Mouse (Mus musculus) embryo, embryonic 9.5 days (tissue): ENCODE measurements at regions not wholly inside any gene's neighbourhood (a gene's known extent, or its start where the extent isn't known, plus 50 kb on each side); places are given as distances from the start of the nearest gene placed in this dataset.
"Not testable (repeated sequence)": the region's sequence is repeated elsewhere in the genome, so short reads cannot be mapped to it uniquely, and the experiment has no call there.

ENCODE experiments used
- DNase-seq: peaks from one replicate; pipeline ENCODE4 v3.0.0-alpha.2; 2017; ENCODE audit errors: extremely low spot score

DNA sequence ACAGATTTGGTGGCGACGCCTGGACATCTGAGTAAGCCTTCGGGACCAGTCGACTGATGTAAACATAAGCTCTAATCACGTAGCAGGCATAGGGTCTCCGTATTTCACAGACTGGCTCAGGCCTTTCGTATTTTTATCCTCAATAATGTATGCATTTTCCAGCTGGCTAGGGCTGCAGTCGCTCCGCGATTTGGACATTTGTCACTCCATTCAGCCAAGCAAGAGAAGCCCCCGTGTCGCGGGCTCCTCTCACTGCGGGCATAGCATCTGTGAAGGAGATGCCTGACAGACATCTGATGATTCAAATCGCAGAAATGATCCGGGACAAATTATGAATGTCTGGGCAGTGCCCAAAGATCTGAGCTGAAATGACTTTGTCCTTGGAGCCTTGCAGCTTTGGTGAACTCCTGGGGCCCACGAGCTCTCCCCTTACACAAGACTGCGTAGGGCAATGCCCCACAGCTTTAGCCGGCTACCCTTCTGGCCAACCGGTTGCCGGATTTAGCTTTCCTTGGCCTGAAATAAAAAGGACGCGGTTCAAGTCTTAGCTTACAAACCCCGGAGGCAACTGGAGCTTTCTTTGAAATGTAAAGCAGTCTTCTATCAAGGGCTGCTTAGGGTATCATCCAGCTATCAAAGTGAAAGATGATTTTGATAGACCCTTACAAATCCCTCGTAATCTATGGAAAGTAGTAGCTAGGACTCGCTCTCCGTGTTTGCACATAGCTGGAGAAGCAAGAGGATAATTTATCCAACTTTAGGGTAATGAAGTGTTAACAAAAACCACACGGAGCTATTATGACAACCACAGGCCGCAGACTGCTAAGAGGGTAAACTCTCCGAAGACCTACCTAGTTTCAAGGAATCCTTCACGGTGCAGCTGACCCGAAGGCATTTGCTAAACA lies 270.6 kb downstream of the Etnk1 start:
- DNase-seq = no peak

DNA sequence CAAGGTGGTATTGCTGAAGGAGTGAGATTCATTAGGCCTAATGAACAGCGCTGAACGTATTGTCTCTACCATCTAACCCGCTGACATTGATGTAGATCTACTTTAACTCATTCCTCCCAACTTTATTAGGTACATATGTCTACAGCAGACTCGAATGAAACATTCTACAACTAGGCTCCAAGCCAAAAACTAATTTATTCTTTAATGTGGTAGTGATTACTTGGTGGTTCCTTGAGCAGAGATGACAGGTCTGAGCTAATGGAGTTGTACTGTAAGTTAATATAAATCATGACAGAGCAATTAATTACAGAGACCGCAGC lies 271.2 kb downstream of the Etnk1 start:
- no peak for DNase-seq

DNA sequence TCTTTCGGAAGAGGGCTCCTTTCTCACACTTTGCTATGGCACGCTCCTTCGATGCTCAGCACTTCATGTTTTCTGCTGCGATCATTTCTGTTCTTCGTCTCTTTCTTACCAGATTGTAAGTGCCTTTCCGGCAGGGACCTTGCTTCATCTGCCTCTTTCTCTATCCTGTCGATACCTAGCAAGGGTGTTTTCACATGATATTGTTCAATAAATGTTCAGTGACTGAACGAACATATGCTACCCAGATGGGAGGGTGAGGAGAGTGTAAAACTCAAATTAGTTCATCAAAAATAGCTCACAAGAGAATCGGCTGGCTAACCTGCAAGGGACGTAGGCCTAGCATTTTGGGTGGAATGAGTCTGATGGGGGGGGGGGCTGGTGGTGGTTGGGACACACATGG lies 272.5 kb downstream of the Etnk1 start:
- DNase-seq = no peak

DNA sequence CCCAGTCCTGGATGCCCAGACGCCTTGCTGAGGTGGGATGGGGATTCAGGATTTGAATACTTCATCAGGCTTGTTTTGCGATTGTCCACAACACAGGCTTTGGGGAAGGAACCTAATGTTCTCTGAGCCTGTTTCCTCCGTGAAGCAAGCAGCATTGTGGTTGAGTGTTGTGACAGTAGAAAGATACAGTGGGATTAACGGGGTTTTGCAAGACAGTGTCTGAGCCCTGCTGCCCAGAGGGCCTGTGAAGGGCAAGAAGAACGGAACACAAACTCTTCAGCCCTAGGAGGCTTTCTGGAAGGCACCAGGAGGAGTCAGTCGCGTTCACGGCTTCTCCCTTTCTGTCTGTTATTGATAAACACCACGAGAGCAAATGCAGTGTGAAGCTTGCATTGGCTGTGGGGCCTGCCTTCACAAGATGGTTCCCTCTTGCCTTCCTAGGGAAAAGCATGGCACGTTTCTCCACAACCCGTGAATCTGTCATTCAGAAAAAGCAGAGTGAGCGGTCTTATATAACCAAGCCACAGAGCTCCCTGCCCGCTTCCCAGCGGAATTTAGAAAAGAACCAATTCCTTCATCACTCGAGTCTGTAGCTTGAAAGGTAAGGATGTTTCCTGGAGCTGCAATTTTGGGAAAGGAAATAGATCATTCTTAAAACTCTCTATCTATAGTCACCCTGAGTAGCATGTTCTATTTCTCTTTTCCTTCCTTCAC lies 273.4 kb downstream of the Etnk1 start:
- no peak for DNase-seq

DNA sequence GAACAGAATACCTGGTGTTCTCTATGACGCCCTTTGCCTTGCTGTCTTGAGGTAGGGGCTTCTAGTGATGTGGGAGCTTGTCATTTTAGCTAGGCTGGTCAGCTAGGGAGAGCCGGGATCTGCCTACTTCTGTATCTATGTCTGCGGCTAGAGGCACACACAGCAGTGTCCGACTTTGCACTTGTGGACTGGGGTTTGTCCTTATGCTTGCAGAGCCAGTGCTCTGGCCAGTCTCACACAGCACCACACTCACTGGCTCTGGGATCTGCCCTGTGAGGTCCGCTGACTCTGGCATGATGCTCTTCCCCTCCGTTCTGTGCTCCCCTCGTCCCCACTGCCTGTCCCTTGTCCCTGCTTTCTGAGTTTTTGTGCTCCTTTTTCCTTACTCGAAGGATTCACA lies 275.3 kb downstream of the Etnk1 start:
- no peak for DNase-seq

DNA sequence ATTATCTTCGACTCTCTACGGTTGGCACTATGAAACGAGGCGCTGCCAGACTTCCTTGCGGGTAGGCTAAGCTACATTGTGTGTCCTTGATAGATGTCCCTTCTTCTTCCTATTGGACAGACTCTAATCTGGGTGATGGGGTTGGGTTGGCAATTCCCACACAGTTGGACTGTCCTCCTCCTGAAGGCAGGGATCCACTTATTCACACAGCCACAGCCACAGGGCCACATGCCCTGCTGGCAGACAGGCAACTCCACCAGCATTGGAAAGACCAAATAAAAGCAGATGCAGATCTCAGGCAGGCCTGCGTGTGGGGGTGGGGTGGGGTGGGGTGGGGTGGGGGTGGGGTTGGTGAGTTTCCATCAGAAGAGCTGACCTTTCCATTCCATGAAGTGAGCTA lies 276.4 kb downstream of the Etnk1 start:
- DNase-seq = no peak

DNA sequence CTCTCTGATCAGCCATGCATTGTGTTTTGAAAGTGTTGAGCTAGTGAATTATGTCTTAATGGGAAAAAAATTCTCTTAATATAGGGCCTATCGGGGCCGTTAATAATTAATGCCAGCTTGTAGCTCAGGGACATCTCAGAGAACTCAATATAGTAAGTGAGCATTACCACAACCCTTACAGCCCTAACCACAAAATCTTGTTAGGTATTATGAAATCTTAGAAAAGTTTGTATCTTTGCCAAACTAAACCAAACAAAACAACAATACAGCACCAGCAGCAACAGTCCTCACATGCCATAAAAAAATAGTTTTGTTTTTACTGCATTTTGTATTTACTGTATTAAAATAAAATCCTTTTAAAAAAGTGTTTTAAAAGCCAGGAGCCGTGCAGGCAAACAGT lies 277.8 kb downstream of the Etnk1 start:
- DNase-seq = no peak

DNA sequence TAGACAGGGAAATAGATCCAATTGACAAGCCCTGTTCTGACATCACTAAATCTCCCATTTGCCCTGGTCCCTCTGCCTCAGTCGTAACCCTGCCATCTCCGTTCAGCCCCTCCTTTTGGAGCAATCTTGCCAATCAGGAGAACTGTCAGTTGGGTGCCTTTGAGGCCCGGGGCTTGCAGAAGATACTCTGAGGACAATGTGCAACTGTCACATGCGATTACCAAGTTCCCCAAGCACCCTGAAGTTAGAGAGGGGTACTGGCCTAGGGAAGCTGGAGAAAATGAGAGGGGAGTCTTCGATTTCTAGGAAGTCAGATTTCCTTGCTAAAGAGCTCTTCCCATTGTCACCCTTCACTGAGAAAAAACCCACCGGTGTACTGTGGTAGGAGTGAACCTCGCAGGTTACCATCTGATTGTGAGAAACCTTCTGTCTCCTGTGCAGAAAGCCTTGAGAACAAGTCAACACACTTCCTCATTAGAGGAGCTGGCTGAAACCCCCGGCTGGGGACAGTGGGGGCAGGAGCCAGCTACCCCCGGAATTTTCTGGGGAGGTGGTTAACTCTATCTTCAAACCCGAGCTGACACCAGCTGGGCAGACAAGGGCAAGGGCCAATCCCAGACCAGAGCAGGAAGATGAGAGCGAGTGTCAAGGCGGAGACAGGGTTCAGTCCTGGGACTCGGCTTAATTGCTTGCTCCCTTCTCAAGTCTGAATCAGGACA lies 279.0 kb downstream of the Etnk1 start:
- no peak for DNase-seq

DNA sequence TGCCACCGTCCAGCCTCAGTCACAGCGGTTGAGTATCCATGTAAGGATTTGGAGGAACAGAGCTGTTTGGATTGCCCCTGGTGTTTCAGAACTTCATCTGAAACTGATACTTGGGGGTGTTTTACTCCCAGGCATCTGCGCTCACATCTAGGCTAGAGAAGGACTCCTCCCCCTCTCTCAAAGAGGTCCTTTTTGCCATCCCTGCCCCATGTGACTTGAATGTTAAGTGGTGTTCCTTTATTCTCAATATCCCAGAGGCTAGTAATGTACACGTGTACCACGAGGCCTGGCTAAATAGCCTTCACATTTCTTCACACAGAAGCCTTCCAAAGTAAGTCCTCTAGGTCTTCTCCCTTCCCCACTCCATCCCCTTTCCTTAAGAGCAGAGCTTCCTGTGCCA lies 280.0 kb downstream of the Etnk1 start:
- DNase-seq = no peak

DNA sequence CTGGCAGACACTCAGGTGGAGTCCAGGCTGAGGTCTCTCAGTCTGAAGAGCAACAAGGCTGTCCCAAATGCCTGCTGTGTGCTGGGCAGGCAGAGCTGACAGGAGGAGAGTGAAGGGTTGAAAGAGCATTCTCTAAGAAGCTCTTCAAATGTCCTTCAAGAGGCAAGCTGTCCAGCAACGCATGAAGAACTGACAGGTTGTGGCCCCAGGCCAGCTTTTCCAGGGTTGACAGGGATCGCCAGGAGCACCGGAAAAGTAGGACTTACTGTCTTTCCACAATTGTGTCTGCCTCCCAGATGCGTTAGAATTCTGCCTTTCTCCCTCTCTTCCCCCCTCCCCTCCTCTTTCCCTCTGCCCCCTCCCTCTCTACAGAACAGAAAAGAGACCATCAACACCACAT lies 282.1 kb downstream of the Etnk1 start:
- DNase-seq = no peak

DNA sequence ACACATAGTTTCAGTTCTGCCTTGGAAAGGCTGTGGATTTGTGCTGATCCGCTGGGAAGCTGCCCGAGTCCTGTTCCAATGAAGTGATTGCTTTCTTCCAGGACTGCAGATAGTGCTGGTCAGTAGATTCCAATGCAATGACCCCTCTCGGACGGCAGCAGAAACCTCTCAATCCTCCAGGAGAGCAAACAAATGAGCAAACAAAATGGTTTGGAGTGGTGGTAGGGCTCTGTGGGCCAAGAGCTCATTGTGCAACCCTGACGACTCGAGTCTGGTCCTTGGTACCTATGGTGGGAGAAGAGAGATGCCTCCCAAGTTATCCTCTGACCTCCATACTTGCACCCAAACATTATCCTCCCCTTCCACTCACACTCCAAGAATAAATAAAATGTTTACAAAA lies 284.8 kb downstream of the Etnk1 start:
- DNase-seq = no peak

DNA sequence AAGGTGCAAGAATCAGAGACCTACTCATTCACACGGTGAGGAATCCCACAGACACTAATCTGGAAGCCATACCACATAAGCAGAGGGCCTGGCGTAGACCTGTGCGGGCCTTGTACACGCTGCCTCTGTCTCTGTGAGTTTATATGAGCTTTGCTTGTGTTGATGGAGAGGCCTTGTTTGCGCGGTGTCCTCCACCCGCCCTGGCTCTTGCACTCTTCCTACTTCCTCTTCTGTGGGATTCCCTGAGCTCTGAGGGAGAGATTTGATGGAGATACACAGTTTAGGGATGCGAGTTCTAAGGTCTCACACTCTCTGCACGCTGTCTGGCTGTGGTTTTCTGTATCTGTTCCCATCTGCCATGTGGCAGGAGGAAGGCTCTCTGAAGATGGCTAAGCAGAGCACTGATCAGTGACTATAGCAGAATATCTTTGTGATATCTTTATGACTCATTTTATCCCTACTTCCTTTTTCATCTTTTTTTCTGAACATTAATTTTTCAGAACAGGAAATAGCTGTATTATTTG lies 287.7 kb downstream of the Etnk1 start:
- no peak for DNase-seq

DNA sequence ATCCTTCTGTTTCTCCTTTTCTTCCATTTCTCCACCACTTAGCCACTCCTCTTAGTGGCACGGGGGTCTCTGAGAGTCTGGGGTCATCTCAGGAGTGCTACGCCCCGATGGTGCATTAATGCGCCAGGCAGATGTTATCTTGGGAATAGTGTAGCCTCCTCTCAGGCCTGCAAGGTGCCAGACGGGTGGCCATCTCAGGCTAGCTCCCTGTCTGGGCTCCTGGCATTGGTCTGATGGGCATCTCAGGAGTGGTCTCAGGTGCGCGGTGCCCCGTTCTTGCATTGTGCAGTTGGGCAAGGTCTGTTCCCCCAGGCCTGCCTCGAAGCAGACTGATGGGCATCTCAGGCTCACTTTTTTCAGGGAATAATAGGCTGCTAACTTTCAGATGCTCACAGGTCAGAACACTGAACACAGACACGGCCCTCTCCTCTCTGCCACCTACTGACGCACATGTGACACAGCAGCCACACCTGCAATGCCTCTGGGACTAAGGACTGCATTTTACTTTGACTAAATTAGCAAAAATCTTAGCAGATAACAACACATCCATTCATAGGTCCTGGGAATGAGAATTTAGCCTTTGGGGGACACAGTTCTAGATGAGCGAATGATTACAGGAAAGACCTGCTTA lies 298.0 kb downstream of the Etnk1 start:
- DNase-seq = no peak

DNA sequence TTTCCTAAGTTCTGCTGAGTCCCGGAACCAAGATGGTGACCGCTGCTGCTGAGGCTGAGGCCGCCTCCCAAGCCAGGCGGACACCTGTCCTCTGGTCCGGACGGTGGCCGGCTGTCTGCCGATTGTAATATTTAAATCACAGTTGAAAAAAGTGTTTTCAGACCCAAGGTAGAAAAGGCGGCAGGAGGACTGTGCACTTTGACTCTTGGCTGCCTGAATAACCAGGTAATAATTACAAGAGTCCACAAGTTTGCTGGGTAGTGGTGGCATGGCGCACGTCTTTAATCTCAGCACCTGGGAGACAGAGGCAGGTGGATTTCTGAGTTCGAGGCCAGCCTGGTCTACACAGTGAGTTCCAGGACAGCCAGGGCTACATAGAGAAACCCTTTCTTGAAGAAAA lies 305.7 kb downstream of the Etnk1 start:
- not testable (repeated sequence) for DNase-seq

DNA sequence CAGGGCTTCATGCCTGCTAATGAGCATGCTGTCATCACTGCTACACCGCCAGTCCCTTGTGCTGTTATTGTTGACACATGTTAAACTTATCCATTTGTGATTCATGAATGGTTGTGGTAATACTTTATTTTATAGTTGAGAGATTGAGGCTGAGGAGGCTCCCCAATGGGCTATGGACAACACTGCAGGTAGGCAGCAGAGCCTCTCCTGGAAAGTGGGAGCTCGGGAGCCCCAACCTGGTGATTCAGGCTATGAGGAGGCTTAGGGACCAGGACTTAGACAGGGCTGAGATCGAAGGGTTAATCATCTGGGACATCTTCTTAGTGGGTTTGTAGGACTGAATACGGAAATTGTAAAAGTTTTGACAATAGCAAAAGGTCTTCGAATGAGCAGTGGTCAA lies 307.4 kb downstream of the Etnk1 start:
- DNase-seq = no peak

DNA sequence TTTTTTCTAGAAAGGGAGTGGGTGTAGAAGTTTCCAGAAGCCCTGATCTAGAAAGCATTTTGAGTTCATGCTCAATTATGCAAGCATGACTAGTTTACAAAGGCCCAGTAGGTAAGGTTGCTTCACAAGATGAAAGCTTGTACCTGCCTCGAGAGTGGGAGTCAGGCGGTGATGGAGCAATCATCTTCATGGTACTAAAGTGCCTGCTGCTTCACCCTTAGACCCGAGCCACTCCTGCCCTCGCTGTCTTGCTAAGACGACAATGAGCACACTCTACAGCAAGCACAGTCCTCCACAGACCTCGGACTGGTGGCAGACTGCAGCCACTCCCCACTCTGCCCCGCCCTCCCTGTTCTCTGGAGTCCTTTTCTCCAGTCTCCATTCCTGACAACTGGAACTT lies 308.3 kb downstream of the Etnk1 start:
- no peak for DNase-seq

DNA sequence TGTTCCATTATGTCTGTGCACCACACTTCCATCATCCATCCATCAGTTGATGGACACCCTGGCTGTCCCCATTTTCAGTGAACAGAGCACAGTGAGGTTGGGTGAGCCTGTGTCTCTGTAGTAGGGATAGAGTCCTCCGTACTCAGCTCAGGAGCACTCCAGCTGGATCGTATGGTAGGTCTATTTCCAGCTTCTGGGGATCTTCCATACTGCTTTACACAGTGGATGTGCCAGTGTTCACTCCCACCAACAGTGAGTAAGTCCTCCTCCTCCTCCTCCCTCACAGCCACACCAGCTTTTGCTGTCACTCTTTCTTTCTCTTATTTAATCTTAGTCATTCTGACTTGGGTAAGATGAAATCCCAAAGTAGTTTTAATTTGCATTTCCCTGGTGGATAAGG lies 310.4 kb downstream of the Etnk1 start:
- DNase-seq = no peak

DNA sequence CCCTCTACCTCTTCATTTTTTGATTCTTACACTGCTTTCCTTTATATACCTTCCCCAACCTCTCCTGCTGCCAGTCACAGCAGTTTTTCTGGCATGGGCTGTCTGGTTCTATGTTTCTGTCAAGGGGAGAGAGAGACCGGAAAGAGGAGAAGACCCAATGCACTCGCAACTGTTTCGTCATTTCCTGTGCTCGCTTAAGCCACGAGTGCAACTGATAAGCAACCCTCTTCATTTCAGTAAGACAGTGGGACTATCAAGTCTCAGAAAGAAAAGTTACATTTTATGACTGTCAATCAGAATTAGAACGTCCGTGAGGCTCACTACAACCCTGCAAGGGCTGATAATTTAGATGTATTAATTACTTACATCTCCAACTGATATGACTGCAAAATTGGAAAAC lies 312.2 kb downstream of the Etnk1 start:
- DNase-seq = no peak

DNA sequence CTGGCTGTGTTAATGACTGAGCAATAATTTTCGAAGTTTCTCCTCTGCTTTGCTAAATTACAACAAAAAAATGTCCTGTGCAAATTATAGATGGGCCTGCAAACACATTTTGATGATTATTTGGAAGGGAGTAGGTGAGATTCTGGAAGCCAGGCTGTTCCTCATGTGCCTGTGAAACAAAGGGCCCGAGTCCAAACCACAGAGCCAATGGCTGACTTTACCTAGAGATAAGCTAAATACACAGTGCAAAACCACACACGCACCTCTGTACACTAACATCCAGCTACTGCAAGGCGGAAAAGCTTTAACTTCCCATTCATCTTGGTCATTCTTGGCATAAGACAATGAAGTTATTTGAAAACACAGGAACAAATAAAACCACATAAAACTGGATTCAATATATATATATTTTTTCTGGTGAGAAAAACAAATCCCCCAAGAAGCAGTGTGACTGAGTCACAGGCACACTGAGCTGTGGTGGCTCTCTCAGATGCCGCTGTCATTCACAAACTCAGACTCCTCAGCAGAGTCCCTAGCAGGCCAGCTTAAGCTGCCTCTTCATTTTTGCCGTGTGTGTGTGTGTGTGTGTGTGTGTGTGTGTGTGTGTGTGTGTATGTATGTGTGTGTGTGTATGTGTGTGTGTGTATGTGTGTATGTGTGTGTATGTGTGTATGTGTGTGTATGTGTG lies 312.8 kb downstream of the Etnk1 start:
- DNase-seq = no peak

DNA sequence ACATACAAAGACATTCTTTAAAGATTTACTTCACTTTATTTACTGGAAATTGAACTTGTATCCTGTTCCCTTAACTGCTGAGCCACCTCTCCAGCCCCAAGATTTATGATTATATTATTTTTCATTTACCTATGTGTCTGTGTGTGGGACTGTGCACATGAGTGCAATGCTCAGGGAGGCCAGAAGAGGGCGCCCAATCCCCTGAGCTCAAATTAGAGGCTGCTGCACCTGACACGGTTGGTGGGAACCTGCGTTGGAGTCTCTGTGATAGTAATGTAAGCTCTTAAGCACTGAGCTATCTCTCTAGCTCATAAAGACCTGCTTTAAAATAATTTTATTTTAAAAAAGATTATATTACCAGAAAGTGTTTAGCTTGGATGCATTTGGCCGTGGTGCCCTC lies 315.3 kb downstream of the Etnk1 start:
- DNase-seq = no peak

DNA sequence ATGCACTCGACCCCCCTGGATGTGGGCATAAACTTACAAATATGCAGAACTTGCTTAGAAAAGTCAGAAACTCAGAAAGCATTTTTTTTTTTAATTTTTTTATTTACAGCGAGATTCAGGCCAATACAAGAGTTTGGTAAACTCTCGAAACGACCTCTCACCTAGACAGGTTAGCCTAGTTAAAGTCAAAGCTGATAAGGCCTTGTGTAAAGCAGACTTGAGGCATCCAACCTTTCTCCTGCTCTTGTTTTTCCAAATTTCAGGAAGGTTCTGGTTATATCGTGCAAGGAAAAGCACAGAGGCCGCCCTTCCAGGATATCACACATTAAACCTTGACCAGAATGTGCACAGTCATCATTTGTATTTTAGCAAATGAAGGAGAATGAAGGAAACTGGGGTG lies 315.8 kb downstream of the Etnk1 start:
- no peak for DNase-seq

DNA sequence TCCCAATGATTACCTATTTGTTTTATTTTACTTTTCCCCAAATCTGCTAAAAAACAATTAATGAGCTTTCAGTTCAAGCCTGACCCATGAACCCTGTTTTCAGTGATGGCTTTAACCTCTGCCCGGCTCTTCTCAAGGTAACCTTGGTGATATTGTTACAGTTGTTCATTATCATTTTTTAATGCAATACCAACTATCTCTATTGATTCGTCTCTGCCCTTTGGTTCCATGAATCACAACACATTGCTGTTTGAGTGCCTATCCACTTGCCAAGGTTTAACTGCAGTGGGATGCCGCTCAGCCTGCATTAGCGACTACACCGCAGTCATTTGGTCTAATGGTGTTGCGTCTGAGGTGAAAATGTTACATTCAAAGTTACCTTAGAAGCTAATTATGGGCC lies 317.9 kb downstream of the Etnk1 start:
- no peak for DNase-seq
